Mouse (Mus musculus): ENCODE data around the gene Wfdc8.

Wfdc8 gene

GRCm38 (mm10) chr2:164562391-164563188 is 50.8 kb downstream of the Wfdc8 start, which contains the start of gene Wfdc2:
Wfdc2 (plus strand) TSS chr2:164562413.
- DNase-seq, result no peak

- no peak for DNase-seq
Observed at GRCm38 (mm10) chr2:164560106-164560505, 53.3 kb downstream of the Wfdc8 start.

- DNase-seq, result no peak
Observed at GRCm38 (mm10) chr2:164558991-164559645, 54.3 kb downstream of the Wfdc8 start.

GRCm38 (mm10) chr2:164558426-164558825 is 55.0 kb downstream of the Wfdc8 start:
- peak; percentile 43 for DNase-seq

- DNase-seq, result no peak
Observed at GRCm38 (mm10) chr2:164551502-164551901, 61.9 kb downstream of the Wfdc8 start.

- no peak for DNase-seq
Observed at GRCm38 (mm10) chr2:164550895-164551269, 62.5 kb downstream of the Wfdc8 start.

GRCm38 (mm10) chr2:164549963-164550894 is 63.2 kb downstream of the Wfdc8 start:
- DNase-seq, result peak; percentile 54

- no peak for DNase-seq
Observed at GRCm38 (mm10) chr2:164549338-164549737, 64.1 kb downstream of the Wfdc8 start.

All from right cerebral cortex, adult 18-20 months (tissue).